Mouse (Mus musculus): ENCODE measurements around the gene Ttll12.

DNA sequence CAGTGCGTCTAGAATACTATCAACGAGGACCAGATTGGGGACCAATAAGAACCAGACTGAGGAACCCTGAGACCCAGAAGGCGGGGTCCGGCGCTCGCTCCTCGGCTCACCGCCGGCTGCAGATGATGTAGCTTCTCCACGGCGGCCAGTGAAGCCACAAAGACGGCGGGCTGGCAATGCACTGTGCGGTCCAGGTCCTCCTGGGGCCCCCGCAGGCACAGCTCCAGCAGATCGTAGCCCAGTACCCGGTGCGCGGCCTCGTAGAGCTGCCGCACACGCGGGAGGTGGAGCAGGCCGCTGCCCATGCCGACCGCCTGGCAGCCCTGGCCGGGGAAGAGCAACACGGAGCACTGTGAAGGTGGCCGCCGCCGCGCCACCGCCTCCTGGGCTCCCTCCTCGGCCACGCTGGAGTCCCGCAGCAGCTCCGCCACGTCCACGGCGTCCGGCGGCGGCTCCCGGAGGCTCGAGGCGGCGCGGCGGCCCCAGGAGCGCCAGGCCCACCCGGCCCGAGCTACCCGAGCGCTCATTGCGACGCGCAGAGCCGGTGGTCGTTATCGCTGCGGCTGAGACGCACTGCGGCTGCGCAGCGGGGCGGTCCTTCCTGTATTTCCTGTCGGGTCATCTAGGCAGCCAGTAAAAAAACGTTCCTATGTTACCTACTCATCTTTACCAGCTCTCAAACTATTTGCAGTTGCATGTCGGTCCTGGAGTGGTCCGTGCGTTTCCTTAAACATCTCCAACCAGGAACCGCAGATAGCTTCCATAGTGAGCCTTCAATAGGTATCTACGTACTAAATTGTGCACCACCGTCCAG lies 39.6 kb downstream of the Ttll12 start:
- TF ChIP-seq E2F4 (IDR thresholded peaks at IDR 0.05; ENCODE audit: insufficient replicate concordance, low read depth, low read length) (no peak), MYC (IDR thresholded peaks at IDR 0.05; ENCODE audit: low read depth, low read length) (peak; percentile 75), NRF1 (IDR thresholded peaks at IDR 0.05; ENCODE audit: low read depth, low read length) (peak; percentile 96), ZKSCAN1 (IDR thresholded peaks at IDR 0.05; ENCODE audit: borderline replicate concordance, low read depth, low read length) (no peak), CTCF (conservative IDR thresholded peaks at IDR 0.05 in 1 of 2, IDR thresholded peaks at IDR 0.05 in 1 of 2; ENCODE audit: low read depth in 2 of 2, low read length in 2 of 2) (no peak), EP300 (IDR thresholded peaks at IDR 0.05; ENCODE audit: low read length) (no peak)
